Mouse (Mus musculus) G1E (cell line): ENCODE data around the gene Wdr81.

Source experiments
- CTCF ChIP-seq: IDR thresholded peaks from 2 replicates; pipeline ENCODE4 v1.5.1; 2012; ENCODE audit warnings: low read depth, low read length, inconsistent platforms, mixed read lengths
- GATA1 ChIP-seq: IDR thresholded peaks from 2 replicates; pipeline ENCODE4 v1.6.1; 2012; ENCODE audit warnings: borderline replicate concordance, low read length, inconsistent platforms, mixed read lengths
- TAL1 ChIP-seq: conservative IDR thresholded peaks from 2 replicates; pipeline ENCODE4 v1.6.1; 2012; ENCODE audit warnings: low read depth, low read length, inconsistent platforms, mixed read lengths

GRCm38 (mm10) chr11:75487496-75487895 lies 33.0 kb upstream of the Wdr81 start:
- TF ChIP-seq CTCF (no peak), TAL1 (no peak), GATA1 (no peak)
